Mouse (Mus musculus) cerebellum, adult 2 months (tissue): ENCODE measurements at regions not wholly inside any gene's neighbourhood (a gene's known extent, or its start where the extent isn't known, plus 50 kb on each side); places are given as distances from the start of the nearest gene placed in this dataset.

ENCODE experiments used
- CTCF ChIP-seq: fragments of 200-500 bp; IDR thresholded peaks from 2 replicates; pipeline ENCODE4 v1.5.1; 2011; ENCODE audit warnings: low read depth, mild to moderate bottlenecking, control low read depth, low read length, moderate library complexity, borderline replicate concordance; ENCODE audit not compliant: insufficient read depth
- POLR2A ChIP-seq: fragments of 200-500 bp; IDR thresholded peaks from 2 replicates; pipeline ENCODE4 v1.6.1; 2011; ENCODE audit warnings: low read length, control low read depth, borderline replicate concordance; ENCODE audit not compliant: insufficient read depth

DNA sequence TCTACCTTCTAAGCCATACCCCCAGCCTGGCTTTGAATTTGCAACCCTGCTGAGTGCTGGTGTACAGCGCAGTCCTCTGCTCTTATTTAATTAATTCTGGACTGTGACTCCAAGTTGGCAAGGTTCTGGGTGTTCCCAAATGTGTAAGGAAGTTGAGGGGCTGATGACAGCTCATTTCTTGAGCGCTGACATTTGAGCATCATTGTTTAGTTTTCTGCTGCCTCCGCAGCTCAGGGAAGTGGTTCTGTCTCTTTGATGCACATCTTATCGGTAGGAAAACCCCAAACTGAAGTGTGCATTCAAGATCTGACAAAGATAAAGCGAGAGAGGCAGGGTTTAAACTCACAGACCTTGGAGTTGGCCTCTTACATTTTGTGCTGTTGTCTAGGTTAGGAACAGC, 137.6 kb upstream of the Eef2kmt start:
- no peak for TF ChIP-seq CTCF
- TF ChIP-seq POLR2A: no peak
